Mouse (Mus musculus): ENCODE measurements around the gene Mpped1. TPM values are rescaled to one million over a fixed set of nuclear protein-coding genes. Genes with fewer than 3 reads are reported as not detected.

Mpped1 gene
- polyA plus RNA-seq, 1 experiment from 2014 or later, result 10.1 TPM

GRCm38 (mm10) chr15:83796924-83797323 lies 17.7 kb downstream of the Mpped1 start:
- Histone ChIP-seq H3K4me1 (peaks cover 5% of the 10 kb centered on the region; the same call in 1 of the 2 replicates), H3K4me2 (replicated peaks) (no peak overlapping the region), H3K9me3 (no peaks in the 10 kb centered on the region), H3K4me3 (no peak overlapping the region), H3K9ac (no peak overlapping the region), H3K27ac (no peak overlapping the region), H3K27me3 (peaks cover 3% of the 10 kb centered on the region; the same call in 1 of the 2 replicates), H3K36me3 (no peaks in the 10 kb centered on the region)
- no peak for ATAC-seq (ENCODE audit: insufficient number of reproducible peaks, insufficient read depth, low FRiP score, low TSS enrichment)
- whole genome bisulfite sequencing, result 53% methylated on average over 7 of the region's 7 CpGs

GRCm38 (mm10) chr15:83798964-83799363 lies 19.7 kb downstream of the Mpped1 start:
- 76% methylated on average over 11 of the region's 11 CpGs for WGBS

GRCm38 (mm10) chr15:83801011-83801410 lies 21.7 kb downstream of the Mpped1 start:
- H3K9me3 ChIP-seq, result no peaks in the 10 kb centered on the region
- 66% methylated on average over 5 of the region's 5 CpGs for WGBS
- no peak overlapping the region for H3K4me2 ChIP-seq (replicated peaks)
- no peak overlapping the region for H3K9ac ChIP-seq
- ATAC-seq (ENCODE audit: insufficient number of reproducible peaks, insufficient read depth, low FRiP score, low TSS enrichment), result no peak
- H3K4me1 ChIP-seq, result peaks cover 10% of the 10 kb centered on the region; the same call in 1 of the 2 replicates
- no peak overlapping the region for H3K27ac ChIP-seq
- no peaks in the 10 kb centered on the region for H3K36me3 ChIP-seq
- H3K4me3 ChIP-seq, result no peak overlapping the region
- H3K27me3 ChIP-seq, result peaks cover 3% of the 10 kb centered on the region; the same call in 1 of the 2 replicates

More at GRCm38 (mm10) chr15:83798964-83799363, 19.7 kb downstream of the Mpped1 start:
- no peak overlapping the region for H3K4me3 ChIP-seq
- no peaks in the 10 kb centered on the region for H3K36me3 ChIP-seq
- peaks cover 5% of the 10 kb centered on the region; the same call in 1 of the 2 replicates for H3K4me1 ChIP-seq
- no peak for ATAC-seq (ENCODE audit: insufficient number of reproducible peaks, insufficient read depth, low FRiP score, low TSS enrichment)
- no peak overlapping the region for H3K4me2 ChIP-seq (replicated peaks)
- no peaks in the 10 kb centered on the region for H3K9me3 ChIP-seq
- no peak overlapping the region for H3K27ac ChIP-seq
- no peak overlapping the region for H3K9ac ChIP-seq
- peaks cover 3% of the 10 kb centered on the region; the same call in 1 of the 2 replicates for H3K27me3 ChIP-seq

- ATAC-seq (ENCODE audit: insufficient number of reproducible peaks, insufficient read depth, low FRiP score, low TSS enrichment), result no peak
- 84% methylated on average over 6 of the region's 6 CpGs for WGBS
- no peaks in the 10 kb centered on the region for H3K36me3 ChIP-seq
Observed at GRCm38 (mm10) chr15:83814106-83814505, 34.8 kb downstream of the Mpped1 start.

GRCm38 (mm10) chr15:83828011-83828410 lies 48.7 kb downstream of the Mpped1 start:
- Histone ChIP-seq H3K4me1 (no peaks in the 10 kb centered on the region), H3K9ac (no peak overlapping the region), H3K27me3 (no peaks in the 10 kb centered on the region), H3K4me3 (no peak overlapping the region), H3K9me3 (no peaks in the 10 kb centered on the region), H3K4me2 (replicated peaks) (no peak overlapping the region), H3K27ac (no peak overlapping the region), H3K36me3 (no peaks in the 10 kb centered on the region)
- WGBS, result 85% methylated on average over 8 of the region's 8 CpGs
- no peak for ATAC-seq (ENCODE audit: insufficient number of reproducible peaks, insufficient read depth, low FRiP score, low TSS enrichment)

More at GRCm38 (mm10) chr15:83814106-83814505, 34.8 kb downstream of the Mpped1 start:
- Histone ChIP-seq H3K27me3 (no peaks in the 10 kb centered on the region), H3K4me1 (no peaks in the 10 kb centered on the region), H3K9ac (no peak overlapping the region), H3K4me3 (no peak overlapping the region), H3K4me2 (replicated peaks) (no peak overlapping the region), H3K9me3 (no peaks in the 10 kb centered on the region), H3K27ac (no peak overlapping the region)

- no peak overlapping the region for H3K4me3 ChIP-seq
- H3K4me2 ChIP-seq (replicated peaks), result no peak overlapping the region
- H3K27ac ChIP-seq, result no peak overlapping the region
- WGBS, result 86% methylated on average over 13 of the region's 13 CpGs
- no peaks in the 10 kb centered on the region; the same call in 1 of the 2 replicates for H3K9me3 ChIP-seq
- no peak overlapping the region for H3K9ac ChIP-seq
- no peaks in the 10 kb centered on the region for H3K4me1 ChIP-seq
- no peak for ATAC-seq (ENCODE audit: insufficient number of reproducible peaks, insufficient read depth, low FRiP score, low TSS enrichment)
- H3K27me3 ChIP-seq, result no peaks in the 10 kb centered on the region
- H3K36me3 ChIP-seq, result no peaks in the 10 kb centered on the region
Observed at GRCm38 (mm10) chr15:83829226-83829625, 50.0 kb downstream of the Mpped1 start.

- no peak overlapping the region for H3K4me3 ChIP-seq
- no peaks in the 10 kb centered on the region for H3K27me3 ChIP-seq
- 62% methylated on average over 6 of the region's 6 CpGs for WGBS
- no peaks in the 10 kb centered on the region for H3K4me1 ChIP-seq
- no peak overlapping the region for H3K27ac ChIP-seq
- H3K4me2 ChIP-seq (replicated peaks), result no peak overlapping the region
- no peaks in the 10 kb centered on the region for H3K36me3 ChIP-seq
- no peak for ATAC-seq (ENCODE audit: insufficient number of reproducible peaks, insufficient read depth, low FRiP score, low TSS enrichment)
- H3K9ac ChIP-seq, result no peak overlapping the region
- H3K9me3 ChIP-seq, result no peaks in the 10 kb centered on the region; the same call in 1 of the 2 replicates
Observed at GRCm38 (mm10) chr15:83832265-83832664, 53.0 kb downstream of the Mpped1 start.

- no peak for ATAC-seq (ENCODE audit: insufficient number of reproducible peaks, insufficient read depth, low FRiP score, low TSS enrichment)
- Histone ChIP-seq H3K9ac (no peak overlapping the region), H3K27ac (no peak overlapping the region), H3K4me3 (no peak overlapping the region), H3K9me3 (no peaks in the 10 kb centered on the region), H3K27me3 (peaks cover 22% of the 10 kb centered on the region), H3K4me1 (peaks cover 9% of the 10 kb centered on the region), H3K4me2 (replicated peaks) (no peak overlapping the region), H3K36me3 (no peaks in the 10 kb centered on the region)
- WGBS, result 73% methylated on average over 10 of the region's 10 CpGs
Observed at GRCm38 (mm10) chr15:83840950-83841719, 61.9 kb downstream of the Mpped1 start.

GRCm38 (mm10) chr15:83842419-83842818 lies 63.2 kb downstream of the Mpped1 start:
- ATAC-seq (ENCODE audit: insufficient number of reproducible peaks, insufficient read depth, low FRiP score, low TSS enrichment), result no peak
- H3K27ac ChIP-seq, result no peak overlapping the region
- H3K27me3 ChIP-seq, result peaks cover 22% of the 10 kb centered on the region
- H3K4me3 ChIP-seq, result no peak overlapping the region
- 79% methylated on average over 12 of the region's 12 CpGs for WGBS
- no peak overlapping the region for H3K4me2 ChIP-seq (replicated peaks)
- H3K36me3 ChIP-seq, result no peaks in the 10 kb centered on the region
- peaks cover 9% of the 10 kb centered on the region for H3K4me1 ChIP-seq
- no peak overlapping the region for H3K9ac ChIP-seq
- H3K9me3 ChIP-seq, result no peaks in the 10 kb centered on the region

- Histone ChIP-seq H3K36me3 (no peaks in the 10 kb centered on the region), H3K4me1 (peaks cover 9% of the 10 kb centered on the region), H3K27ac (no peak overlapping the region), H3K4me2 (replicated peaks) (no peak overlapping the region), H3K9ac (no peak overlapping the region), H3K9me3 (no peaks in the 10 kb centered on the region), H3K27me3 (peaks cover 22% of the 10 kb centered on the region), H3K4me3 (no peak overlapping the region)
- WGBS, result 17% methylated on average over 22 of the region's 22 CpGs
- no peak for ATAC-seq (ENCODE audit: insufficient number of reproducible peaks, insufficient read depth, low FRiP score, low TSS enrichment)
Observed at GRCm38 (mm10) chr15:83842915-83843789, 63.9 kb downstream of the Mpped1 start.

GRCm38 (mm10) chr15:83845734-83846133 lies 66.5 kb downstream of the Mpped1 start:
- WGBS, result 66% methylated on average over 11 of the region's 11 CpGs
- Histone ChIP-seq H3K4me2 (replicated peaks) (no peak overlapping the region), H3K9me3 (no peaks in the 10 kb centered on the region), H3K4me3 (no peak overlapping the region), H3K36me3 (no peaks in the 10 kb centered on the region), H3K27me3 (peaks cover 21% of the 10 kb centered on the region), H3K27ac (no peak overlapping the region), H3K4me1 (peaks cover 9% of the 10 kb centered on the region), H3K9ac (no peak overlapping the region)
- no peak for ATAC-seq (ENCODE audit: insufficient number of reproducible peaks, insufficient read depth, low FRiP score, low TSS enrichment)
